Mouse (Mus musculus): ENCODE results near the gene Fam83g. TPM values are rescaled to one million over a fixed set of nuclear protein-coding genes. Genes with fewer than 3 reads are reported as not detected.

Fam83g gene
- polyA plus RNA-seq, 1 experiment = not detected

DNA sequence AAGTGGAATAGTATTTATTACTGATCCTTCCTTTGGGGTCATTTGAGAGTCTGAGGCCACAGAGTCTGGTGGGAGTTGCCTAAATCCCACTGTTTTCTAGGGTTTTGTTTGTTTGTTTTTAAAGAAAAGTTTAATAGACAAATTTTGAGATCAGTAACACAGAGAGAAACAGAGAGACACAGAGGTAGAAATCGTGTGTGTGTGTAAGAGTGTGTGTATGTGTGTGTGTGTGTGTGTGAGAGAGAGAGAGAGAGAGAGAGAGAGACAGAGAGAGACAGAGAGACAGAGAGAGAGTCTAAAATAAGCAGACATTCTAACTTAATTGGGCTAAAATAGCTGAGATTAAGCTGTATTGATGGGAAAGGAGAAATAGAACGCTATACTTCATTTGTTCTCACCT, 30.3 kb upstream of the Fam83g start:
- Histone ChIP-seq H3K79me3 (ENCODE audit: low read depth) (no peaks in the 10 kb centered on the region), H3K36me3 (ENCODE audit: control insufficient read depth, insufficient read depth) (no peaks in the 10 kb centered on the region), H3K4me3 (ENCODE audit: insufficient read depth, poor library complexity, severe bottlenecking) (no peak overlapping the region), H3K79me2 (ENCODE audit: control insufficient read depth, insufficient read depth) (no peaks in the 10 kb centered on the region), H3ac (ENCODE audit: control insufficient read depth, insufficient read length, low read depth) (no peak overlapping the region), H3K27me3 (ENCODE audit: control insufficient read depth, insufficient read depth, insufficient read length) (no peaks in the 10 kb centered on the region)
- no peak for TF ChIP-seq FOSL1 (IDR thresholded peaks at IDR 0.05; ENCODE audit: insufficient read depth, low read length, poor library complexity, severe bottlenecking)
- no peak for TF ChIP-seq MYOD1 (IDR thresholded peaks at IDR 0.05; ENCODE audit: control insufficient read depth, insufficient read length, low read depth)
- no peak for TF ChIP-seq MYOG (IDR thresholded peaks at IDR 0.05; ENCODE audit: control insufficient read depth, extremely low read depth, insufficient read length)
- no peak for TF ChIP-seq USF1 (IDR thresholded peaks at IDR 0.05; ENCODE audit: low read depth)
- TF ChIP-seq MAX (IDR thresholded peaks at IDR 0.05) = no peak
- TF ChIP-seq CTCF (IDR thresholded peaks at IDR 0.05; ENCODE audit: control insufficient read depth, insufficient read depth, insufficient read length) = no peak
- no peak for TF ChIP-seq CEBPB (IDR thresholded peaks at IDR 0.05; ENCODE audit: low read depth)

DNA sequence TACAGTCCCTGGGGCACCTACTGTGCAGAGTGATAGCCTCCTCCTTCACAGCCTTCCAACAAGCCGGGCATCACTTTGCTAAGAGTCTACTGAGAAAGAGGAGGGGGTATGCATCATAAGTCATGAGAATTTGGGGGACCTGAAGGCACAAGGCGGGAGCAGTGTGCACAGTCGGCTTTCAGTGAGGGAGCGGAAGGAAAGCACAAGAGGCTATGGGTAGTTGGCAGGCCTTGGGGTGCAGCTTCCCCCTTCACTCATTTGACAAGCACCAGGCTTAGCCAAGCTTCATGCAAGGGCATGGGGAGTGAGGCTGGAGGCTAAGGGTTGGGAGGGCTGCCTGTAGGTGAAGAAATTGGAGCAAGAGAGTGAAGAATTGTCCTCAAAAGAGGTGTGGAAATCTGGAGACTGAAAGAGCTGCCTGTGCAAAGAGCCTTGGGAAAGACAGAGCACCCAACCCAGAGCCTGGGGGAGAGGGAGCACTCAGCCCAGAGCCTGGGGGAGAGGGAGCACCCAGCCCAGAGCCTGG, 29.0 kb upstream of the Fam83g start:
- H3K36me3 ChIP-seq (ENCODE audit: control insufficient read depth, insufficient read depth) = no peaks in the 10 kb centered on the region
- H3K79me2 ChIP-seq (ENCODE audit: control insufficient read depth, insufficient read depth) = no peaks in the 10 kb centered on the region
- H3ac ChIP-seq (ENCODE audit: control insufficient read depth, insufficient read length, low read depth) = no peak overlapping the region
- H3K27me3 ChIP-seq (ENCODE audit: control insufficient read depth, insufficient read depth, insufficient read length) = no peaks in the 10 kb centered on the region
- TF ChIP-seq CEBPB (IDR thresholded peaks at IDR 0.05; ENCODE audit: low read depth) = no peak
- H3K79me3 ChIP-seq (ENCODE audit: low read depth) = no peaks in the 10 kb centered on the region
- no peak overlapping the region for H3K4me3 ChIP-seq (ENCODE audit: insufficient read depth, poor library complexity, severe bottlenecking)

DNA sequence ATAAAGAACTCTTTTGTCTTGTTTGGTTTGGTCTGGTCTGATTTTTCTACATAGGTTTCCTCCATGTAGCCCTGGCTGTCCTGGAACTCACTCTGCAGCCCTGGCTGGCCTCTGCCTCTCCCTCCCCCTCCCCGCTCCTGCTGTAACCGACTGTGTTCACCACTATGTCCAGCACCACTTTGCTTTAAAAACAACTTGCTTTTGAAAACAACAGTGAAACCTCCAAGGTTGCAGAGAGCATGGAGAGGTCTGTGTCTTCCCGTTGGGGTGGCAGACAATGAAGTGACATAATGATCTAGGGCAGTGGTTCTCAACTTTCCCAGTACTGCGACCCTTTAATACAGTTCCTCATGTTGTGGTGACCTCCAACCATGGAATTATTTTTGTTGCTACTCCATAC, 28.2 kb upstream of the Fam83g start:
- no peak overlapping the region for H3ac ChIP-seq (ENCODE audit: control insufficient read depth, insufficient read length, low read depth)
- no peaks in the 10 kb centered on the region for H3K36me3 ChIP-seq (ENCODE audit: control insufficient read depth, insufficient read depth)
- no peaks in the 10 kb centered on the region for H3K27me3 ChIP-seq (ENCODE audit: control insufficient read depth, insufficient read depth, insufficient read length)
- H3K4me3 ChIP-seq (ENCODE audit: insufficient read depth, poor library complexity, severe bottlenecking) = no peak overlapping the region
- no peak for TF ChIP-seq CTCF (IDR thresholded peaks at IDR 0.05; ENCODE audit: control insufficient read depth, insufficient read depth, insufficient read length)
- TF ChIP-seq MYOD1 (IDR thresholded peaks at IDR 0.05; ENCODE audit: control insufficient read depth, insufficient read length, low read depth) = no peak
- TF ChIP-seq CEBPB (IDR thresholded peaks at IDR 0.05; ENCODE audit: low read depth) = no peak
- no peak for TF ChIP-seq FOSL1 (IDR thresholded peaks at IDR 0.05; ENCODE audit: insufficient read depth, low read length, poor library complexity, severe bottlenecking)
- TF ChIP-seq USF1 (IDR thresholded peaks at IDR 0.05; ENCODE audit: low read depth) = no peak
- TF ChIP-seq MYOG (IDR thresholded peaks at IDR 0.05; ENCODE audit: control insufficient read depth, extremely low read depth, insufficient read length) = no peak
- TF ChIP-seq MAX (IDR thresholded peaks at IDR 0.05) = no peak
- no peaks in the 10 kb centered on the region for H3K79me3 ChIP-seq (ENCODE audit: low read depth)
- no peaks in the 10 kb centered on the region for H3K79me2 ChIP-seq (ENCODE audit: control insufficient read depth, insufficient read depth)

DNA sequence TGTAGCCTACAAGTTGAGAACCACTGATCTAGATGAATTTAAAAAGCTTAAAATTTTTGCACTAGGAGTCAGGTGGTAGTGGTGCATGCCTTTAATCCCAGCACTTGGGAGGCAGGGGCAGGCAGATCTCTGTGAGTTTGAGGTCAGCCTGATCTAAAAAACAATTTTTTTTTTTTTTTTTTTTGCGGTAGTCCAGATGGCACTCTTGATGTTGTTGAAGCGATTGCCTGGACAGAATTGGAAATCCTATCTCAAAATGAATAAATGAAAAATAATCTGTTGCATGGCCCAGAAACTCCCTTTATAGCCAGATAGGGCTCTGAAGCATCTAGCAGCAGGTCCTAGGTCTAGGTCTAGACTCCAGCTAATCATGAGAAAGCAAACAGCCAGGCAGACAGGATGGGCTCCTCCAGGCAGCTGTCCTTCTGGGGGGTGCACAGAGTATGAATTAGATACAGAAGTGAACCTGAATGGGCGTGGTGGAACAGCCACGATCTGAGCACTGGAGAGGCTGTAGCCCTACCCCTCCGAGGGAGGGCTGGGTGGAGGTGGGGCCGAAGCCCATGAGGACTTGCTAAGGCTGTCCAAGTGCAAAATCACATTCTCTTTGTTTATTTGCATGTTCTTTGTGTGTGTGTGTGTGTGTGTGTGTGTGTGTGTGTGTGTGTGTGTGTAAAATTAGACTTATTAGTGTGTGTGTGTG, 27.6 kb upstream of the Fam83g start:
- no peaks in the 10 kb centered on the region for H3K27me3 ChIP-seq (ENCODE audit: control insufficient read depth, insufficient read depth, insufficient read length)
- TF ChIP-seq CTCF (IDR thresholded peaks at IDR 0.05; ENCODE audit: control insufficient read depth, insufficient read depth, insufficient read length) = no peak
- TF ChIP-seq MYOD1 (IDR thresholded peaks at IDR 0.05; ENCODE audit: control insufficient read depth, insufficient read length, low read depth) = no peak
- no peak for TF ChIP-seq MAX (IDR thresholded peaks at IDR 0.05)
- TF ChIP-seq CEBPB (IDR thresholded peaks at IDR 0.05; ENCODE audit: low read depth) = no peak
- no peak for TF ChIP-seq FOSL1 (IDR thresholded peaks at IDR 0.05; ENCODE audit: insufficient read depth, low read length, poor library complexity, severe bottlenecking)
- no peak for TF ChIP-seq MYOG (IDR thresholded peaks at IDR 0.05; ENCODE audit: control insufficient read depth, extremely low read depth, insufficient read length)
- no peak for TF ChIP-seq USF1 (IDR thresholded peaks at IDR 0.05; ENCODE audit: low read depth)
- H3K79me2 ChIP-seq (ENCODE audit: control insufficient read depth, insufficient read depth) = no peaks in the 10 kb centered on the region
- no peak overlapping the region for H3ac ChIP-seq (ENCODE audit: control insufficient read depth, insufficient read length, low read depth)
- H3K79me3 ChIP-seq (ENCODE audit: low read depth) = no peaks in the 10 kb centered on the region
- no peaks in the 10 kb centered on the region for H3K36me3 ChIP-seq (ENCODE audit: control insufficient read depth, insufficient read depth)
- H3K4me3 ChIP-seq (ENCODE audit: insufficient read depth, poor library complexity, severe bottlenecking) = no peak overlapping the region

DNA sequence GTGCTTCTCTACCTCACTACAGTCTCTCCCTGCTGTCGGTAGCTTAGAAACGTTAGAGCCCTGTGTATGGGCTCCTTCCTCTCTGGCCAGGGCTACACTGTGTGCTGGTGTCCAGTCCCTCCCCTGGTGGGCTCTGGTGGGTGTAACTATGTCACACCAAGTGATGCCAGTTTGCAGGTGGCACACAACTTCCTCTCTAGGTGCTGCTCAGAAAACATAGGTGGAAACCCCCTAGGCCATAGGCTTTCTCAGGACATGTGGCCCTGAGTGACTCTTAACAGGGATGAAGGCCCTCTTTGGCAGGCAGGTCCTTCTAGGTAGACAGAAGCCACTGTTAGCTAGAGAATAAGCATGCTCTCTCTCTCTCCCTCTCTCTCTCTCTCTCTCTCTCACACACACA, 26.5 kb upstream of the Fam83g start:
- no peaks in the 10 kb centered on the region for H3K36me3 ChIP-seq (ENCODE audit: control insufficient read depth, insufficient read depth)
- no peaks in the 10 kb centered on the region for H3K79me3 ChIP-seq (ENCODE audit: low read depth)
- no peak overlapping the region for H3K4me3 ChIP-seq (ENCODE audit: insufficient read depth, poor library complexity, severe bottlenecking)
- H3K27me3 ChIP-seq (ENCODE audit: control insufficient read depth, insufficient read depth, insufficient read length) = no peaks in the 10 kb centered on the region
- no peaks in the 10 kb centered on the region for H3K79me2 ChIP-seq (ENCODE audit: control insufficient read depth, insufficient read depth)
- no peak for TF ChIP-seq USF1 (IDR thresholded peaks at IDR 0.05; ENCODE audit: low read depth)
- H3ac ChIP-seq (ENCODE audit: control insufficient read depth, insufficient read length, low read depth) = no peak overlapping the region

DNA sequence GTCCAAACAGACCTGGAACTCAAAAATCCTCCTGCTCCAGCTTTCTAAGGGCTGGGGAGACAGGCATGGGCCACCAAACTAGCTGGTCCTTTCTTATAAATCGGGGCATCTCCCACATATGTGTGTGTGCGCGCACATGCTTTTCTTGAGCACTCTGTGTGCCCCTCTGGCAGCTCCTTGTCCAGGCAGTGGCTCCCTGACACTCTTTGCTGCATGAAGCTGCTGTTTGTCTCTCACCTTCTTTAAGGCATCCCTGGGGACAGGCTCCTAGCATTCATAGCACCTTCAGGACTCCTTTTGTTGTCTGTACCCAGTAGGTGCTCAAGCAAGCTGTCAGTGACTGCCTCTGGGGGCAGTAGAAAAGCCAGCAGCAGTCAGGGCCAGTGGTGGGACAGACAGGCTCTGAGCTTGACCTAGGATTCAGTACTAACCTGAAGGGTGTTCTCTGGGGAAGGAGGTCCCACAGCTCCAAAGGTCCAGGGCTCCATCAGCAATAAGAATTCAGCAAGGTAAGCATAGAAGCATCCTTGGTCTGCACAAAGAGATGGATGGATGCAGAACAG, 25.4 kb upstream of the Fam83g start:
- Histone ChIP-seq H3K79me2 (ENCODE audit: control insufficient read depth, insufficient read depth) (no peaks in the 10 kb centered on the region), H3K36me3 (ENCODE audit: control insufficient read depth, insufficient read depth) (no peaks in the 10 kb centered on the region), H3ac (ENCODE audit: control insufficient read depth, insufficient read length, low read depth) (no peak overlapping the region), H3K27me3 (ENCODE audit: control insufficient read depth, insufficient read depth, insufficient read length) (no peaks in the 10 kb centered on the region), H3K79me3 (ENCODE audit: low read depth) (no peaks in the 10 kb centered on the region), H3K4me3 (ENCODE audit: insufficient read depth, poor library complexity, severe bottlenecking) (no peak overlapping the region)
- TF ChIP-seq USF1 (IDR thresholded peaks at IDR 0.05; ENCODE audit: low read depth) = no peak
- TF ChIP-seq MYOD1 (IDR thresholded peaks at IDR 0.05; ENCODE audit: control insufficient read depth, insufficient read length, low read depth) = no peak
- no peak for TF ChIP-seq CTCF (IDR thresholded peaks at IDR 0.05; ENCODE audit: control insufficient read depth, insufficient read depth, insufficient read length)
- TF ChIP-seq MYOG (IDR thresholded peaks at IDR 0.05; ENCODE audit: control insufficient read depth, extremely low read depth, insufficient read length) = no peak
- TF ChIP-seq CEBPB (IDR thresholded peaks at IDR 0.05; ENCODE audit: low read depth) = no peak
- no peak for TF ChIP-seq MAX (IDR thresholded peaks at IDR 0.05)
- no peak for TF ChIP-seq FOSL1 (IDR thresholded peaks at IDR 0.05; ENCODE audit: insufficient read depth, low read length, poor library complexity, severe bottlenecking)

Data from C2C12 (cell line).